ENCODE assay signal across 28 mouse cellular contexts in the genomic region with DNA sequence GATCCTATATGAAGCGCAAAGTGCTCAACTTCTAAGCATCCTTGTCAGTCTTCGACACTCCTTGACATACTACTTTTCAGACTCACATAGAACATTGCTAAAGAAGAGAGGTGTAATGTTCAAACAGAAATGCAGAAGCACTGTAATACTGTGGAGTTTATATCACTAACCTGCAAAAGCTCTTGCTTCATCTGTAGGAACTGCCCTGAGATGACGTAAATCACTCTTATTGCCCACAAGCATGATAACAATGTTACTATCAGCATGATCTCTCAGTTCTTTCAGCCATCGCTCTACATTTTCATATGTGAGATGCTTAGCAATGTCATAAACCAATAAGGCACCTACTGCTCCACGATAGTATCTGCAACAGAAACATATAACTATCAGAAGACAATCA.
"Had no signal": no experiment of that assay in that cellular context is flagged by ENCODE, and none has a peak within 500 bp of the region (broad histone marks: within the 10 kb centered on the region; RNA-seq: fewer than 3 reads in every experiment).

No protein-coding gene starts in this region.

- DNase-seq: cerebellum, adult 2 months; cerebellum, adult 8-10 months; cerebellum, adult 9-10 months; cerebellum, adult 9-11 months; cerebellum, postnatal 10 days; cerebellum, postnatal 14 days; cerebellum, postnatal 25 days; cerebellum, postnatal 36 days; embryo, embryonic 11 days; forebrain, postnatal 0 days; gastrocnemius, adult 2 months; gastrocnemius, postnatal 10 days; gastrocnemius, postnatal 14 days; gastrocnemius, postnatal 25 days; gastrocnemius, postnatal 36 days; heart, adult 11 months; heart, adult 2 months had no signal

- H3K27ac ChIP-seq: embryonic facial prominence, embryonic 10.5 days; embryonic facial prominence, embryonic 12.5 days; embryonic facial prominence, embryonic 13.5 days; embryonic facial prominence, embryonic 15.5 days; forebrain, embryonic 10.5 days; forebrain, embryonic 12.5 days; forebrain, embryonic 13.5 days; forebrain, embryonic 15.5 days; gastrocnemius, adult 2 months; heart, adult 2 months had no signal

- H3K9me3 ChIP-seq: embryonic facial prominence, embryonic 10.5 days; embryonic facial prominence, embryonic 12.5 days; embryonic facial prominence, embryonic 13.5 days; embryonic facial prominence, embryonic 15.5 days; forebrain, embryonic 10.5 days; forebrain, embryonic 12.5 days; forebrain, embryonic 13.5 days; forebrain, embryonic 15.5 days had no signal

- H3K4me1 ChIP-seq: embryonic facial prominence, embryonic 10.5 days; embryonic facial prominence, embryonic 12.5 days; embryonic facial prominence, embryonic 13.5 days; embryonic facial prominence, embryonic 15.5 days; forebrain, embryonic 10.5 days; forebrain, embryonic 12.5 days; forebrain, embryonic 15.5 days had no signal

- ATAC-seq: forebrain, embryonic 13.5 days; forebrain, embryonic 14.5 days; forebrain, embryonic 15.5 days; forebrain, embryonic 16.5 days; forebrain, postnatal 0 days had no signal

- H3K4me3 ChIP-seq: embryonic facial prominence, embryonic 10.5 days; embryonic facial prominence, embryonic 12.5 days; embryonic facial prominence, embryonic 13.5 days; embryonic facial prominence, embryonic 15.5 days; erythroblast, embryonic 14.5 days; forebrain, embryonic 10.5 days; forebrain, embryonic 12.5 days; forebrain, embryonic 13.5 days; forebrain, embryonic 15.5 days; gastrocnemius, adult 2 months; heart, adult 2 months had no signal

- H3K9ac ChIP-seq: embryonic facial prominence, embryonic 12.5 days; embryonic facial prominence, embryonic 13.5 days; embryonic facial prominence, embryonic 15.5 days; forebrain, embryonic 12.5 days; forebrain, embryonic 13.5 days; forebrain, embryonic 15.5 days; forebrain, postnatal 0 days had no signal

- H3K27me3 ChIP-seq: embryonic facial prominence, embryonic 12.5 days; embryonic facial prominence, embryonic 13.5 days; embryonic facial prominence, embryonic 15.5 days; forebrain, embryonic 12.5 days; forebrain, embryonic 13.5 days; forebrain, embryonic 15.5 days had no signal

- H3K4me2 ChIP-seq: embryonic facial prominence, embryonic 12.5 days; embryonic facial prominence, embryonic 13.5 days; embryonic facial prominence, embryonic 15.5 days; forebrain, embryonic 12.5 days; forebrain, embryonic 13.5 days; forebrain, embryonic 15.5 days had no signal
